Mouse (Mus musculus) liver, adult 2 months (tissue): Measurements from ENCODE around the gene Ppp6r3. TPM values are rescaled to one million over a fixed set of nuclear protein-coding genes. Genes with fewer than 3 reads are reported as not detected.

ENCODE experiments used
- DNase-seq: peaks from one replicate; pipeline ENCODE4 v3.0.0-alpha.2; 2011; ENCODE audit warnings: low read depth, low spot score; ENCODE audit errors: extremely low read depth
- H3K27ac ChIP-seq: fragments of 200-500 bp; replicated peaks from 2 replicates; pipeline ENCODE4 v1.5.1; 2012; ENCODE audit warnings: low read depth, mild to moderate bottlenecking, control low read depth, inconsistent platforms, low read length; ENCODE audit not compliant: insufficient read depth
- H3K27me3 ChIP-seq: fragments of 200-500 bp; 2 replicates; pipeline ENCODE4 v1.6.1; 2012; ENCODE audit warnings: mild to moderate bottlenecking, moderate library complexity, low read length, inconsistent platforms; ENCODE audit not compliant: control insufficient read depth, insufficient read depth
- H3K36me3 ChIP-seq: fragments of 200-500 bp; 2 replicates; pipeline ENCODE4 v1.6.1; 2012; ENCODE audit warnings: low read length, inconsistent platforms; ENCODE audit not compliant: control insufficient read depth, insufficient read depth
- H3K4me1 ChIP-seq: fragments of 200-500 bp; 2 replicates; pipeline ENCODE4 v1.6.1; 2011; ENCODE audit warnings: low read length; ENCODE audit not compliant: control insufficient read depth, insufficient read depth
- H3K4me3 ChIP-seq: fragments of 200-500 bp; 2 replicates; pipeline ENCODE4 v1.5.1; 2011; ENCODE audit warnings: low read depth, mild to moderate bottlenecking, control low read depth, low read length, moderate library complexity; ENCODE audit not compliant: insufficient read depth
- H3K79me2 ChIP-seq: fragments of 200-500 bp; 2 replicates; pipeline ENCODE4 v1.6.1; 2012; ENCODE audit warnings: inconsistent platforms, mild to moderate bottlenecking, low read length, moderate library complexity; ENCODE audit not compliant: control insufficient read depth, insufficient read depth
- H3K9ac ChIP-seq: fragments of 200-500 bp; 2 replicates; pipeline ENCODE4 v1.6.1; 2012; ENCODE audit warnings: low read depth, mild to moderate bottlenecking, control low read depth, inconsistent platforms, low read length
- CTCF ChIP-seq: fragments of 200-500 bp; IDR thresholded peaks from 2 replicates; pipeline ENCODE4 v1.5.1; 2011; ENCODE audit warnings: low read depth, low read length, control low read depth
- POLR2A ChIP-seq: fragments of 200-500 bp; IDR thresholded peaks from 2 replicates; pipeline ENCODE4 v1.6.1; 2011; ENCODE audit warnings: low read length, control low read depth; ENCODE audit not compliant: insufficient read depth; ENCODE audit errors: extremely low read depth
- WGBS: fragments of 180-500 bp; shearing (Covaris S2); methylation state at CpG from one replicate; pipeline ENCODE4 v1.1.7; 2018; 5-methylcytosine and 5-hydroxymethylcytosine counted together
- polyA plus RNA-seq: library from polyadenylated mRNA; depleted of rRNA; stranded (reverse); fragments of >200 nt; gene quantifications from 2 replicates; pipeline ENCODE4 v1.2.3, GENCODE M21; 2012
- total RNA-seq: library from RNA; depleted of rRNA; stranded (reverse); fragments of >200 nt; gene quantifications from 2 replicates; pipeline ENCODE4 v1.2.3, GENCODE M21; 2014

Gene Ppp6r3
- total and polyA plus RNA-seq, 2 experiments: 27.7 to 63.7 TPM

- peaks cover 73% of the 10 kb centered on the region for H3K36me3 ChIP-seq
- no peaks in the 10 kb centered on the region for H3K79me2 ChIP-seq
- DNase-seq: no peak
- TF ChIP-seq CTCF (no peak), POLR2A (no peak)
- H3K9ac ChIP-seq: no peak overlapping the region
- no peak overlapping the region for H3K4me3 ChIP-seq
- no peak overlapping the region for H3K27ac ChIP-seq
- H3K27me3 ChIP-seq: no peaks in the 10 kb centered on the region
- H3K4me1 ChIP-seq: no peaks in the 10 kb centered on the region; the same call in 1 of the 2 replicates
- 95% methylated on average over 3 of the region's 3 CpGs for WGBS
Observed at GRCm38 (mm10) chr19:3459986-3460385, 115.6 kb downstream of the Ppp6r3 start.

GRCm38 (mm10) chr19:3458331-3459099 lies 117.0 kb downstream of the Ppp6r3 start:
- no peaks in the 10 kb centered on the region for H3K27me3 ChIP-seq
- no peaks in the 10 kb centered on the region; the same call in 1 of the 2 replicates for H3K4me1 ChIP-seq
- peak; percentile 20 for DNase-seq
- no peaks in the 10 kb centered on the region for H3K79me2 ChIP-seq
- H3K36me3 ChIP-seq: peaks cover 58% of the 10 kb centered on the region
- no peak overlapping the region for H3K27ac ChIP-seq
- TF ChIP-seq CTCF: no peak
- TF ChIP-seq POLR2A: no peak
- H3K4me3 ChIP-seq: no peak overlapping the region
- no peak overlapping the region for H3K9ac ChIP-seq
- 74% methylated on average over 6 of the region's 6 CpGs for WGBS

DNA sequence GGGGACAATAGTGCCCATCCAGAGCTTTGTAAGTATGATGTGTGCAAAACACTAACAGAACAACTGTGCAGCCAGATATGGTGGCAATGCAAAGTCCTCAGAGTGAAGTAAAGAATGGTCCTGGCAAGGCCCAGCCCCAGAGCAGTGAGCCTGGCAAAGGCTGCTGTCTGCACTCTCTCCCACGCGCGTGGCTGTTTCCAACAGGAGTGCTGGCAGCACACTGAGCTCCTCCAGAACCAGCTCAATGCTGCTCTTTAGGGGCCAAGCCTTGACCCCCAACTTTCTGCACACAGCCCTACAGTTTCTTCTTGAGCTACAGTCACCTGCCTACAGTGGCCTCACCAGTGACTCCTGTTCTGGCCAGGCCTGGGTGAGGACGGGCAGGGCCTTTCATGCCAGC lies 117.8 kb downstream of the Ppp6r3 start:
- Histone ChIP-seq H3K4me1 (no peaks in the 10 kb centered on the region; the same call in 1 of the 2 replicates), H3K27ac (no peak overlapping the region), H3K36me3 (peaks cover 51% of the 10 kb centered on the region), H3K9ac (no peak overlapping the region), H3K4me3 (no peak overlapping the region), H3K27me3 (no peaks in the 10 kb centered on the region), H3K79me2 (no peaks in the 10 kb centered on the region)
- 97% methylated on average over 4 of the region's 4 CpGs for WGBS
- TF ChIP-seq CTCF (no peak), POLR2A (no peak)
- DNase-seq: no peak

- 33% methylated on average over 6 of the region's 6 CpGs for WGBS
- no peak for TF ChIP-seq POLR2A
- no peak for TF ChIP-seq CTCF
- no peak for DNase-seq
- Histone ChIP-seq H3K9ac (no peak overlapping the region), H3K27ac (no peak overlapping the region), H3K4me3 (no peak overlapping the region), H3K4me1 (no peaks in the 10 kb centered on the region), H3K79me2 (no peaks in the 10 kb centered on the region), H3K36me3 (peaks cover 8% of the 10 kb centered on the region), H3K27me3 (no peaks in the 10 kb centered on the region)
Observed at GRCm38 (mm10) chr19:3451649-3452048, 123.9 kb downstream of the Ppp6r3 start.

GRCm38 (mm10) chr19:3451170-3451569 lies 124.4 kb downstream of the Ppp6r3 start:
- Histone ChIP-seq H3K79me2 (no peaks in the 10 kb centered on the region), H3K36me3 (peaks cover 6% of the 10 kb centered on the region), H3K9ac (no peak overlapping the region), H3K27ac (no peak overlapping the region), H3K4me1 (no peaks in the 10 kb centered on the region), H3K27me3 (no peaks in the 10 kb centered on the region), H3K4me3 (no peak overlapping the region)
- DNase-seq: peak; percentile 61
- TF ChIP-seq POLR2A: no peak
- TF ChIP-seq CTCF: peak; percentile 41; the same call in 1 of the 2 replicates
- WGBS: 13% methylated on average over 6 of the region's 6 CpGs

DNA sequence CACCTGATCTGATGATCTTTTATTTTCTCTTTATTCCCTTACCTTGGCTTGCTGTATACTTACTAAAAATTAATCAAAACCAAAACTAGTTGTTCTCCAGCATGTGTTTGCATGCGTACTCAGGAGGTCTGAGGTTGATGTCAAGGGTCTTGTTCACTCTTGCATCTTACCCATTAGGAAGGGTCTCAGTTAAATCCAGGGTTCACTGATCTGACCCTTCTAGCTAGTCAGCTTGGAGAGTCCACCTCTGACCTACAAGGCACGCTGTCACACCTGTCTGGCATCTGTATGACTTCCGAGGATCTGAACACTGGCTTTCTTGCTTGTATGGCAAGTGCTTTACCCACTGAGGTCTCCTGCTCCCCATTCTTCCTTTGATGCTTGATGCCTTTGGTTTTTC lies 124.8 kb downstream of the Ppp6r3 start:
- H3K27ac ChIP-seq: no peak overlapping the region
- DNase-seq: no peak
- 89% methylated on average over 3 of the region's 3 CpGs for WGBS
- no peaks in the 10 kb centered on the region for H3K79me2 ChIP-seq
- no peak for TF ChIP-seq POLR2A
- no peak for TF ChIP-seq CTCF
- no peaks in the 10 kb centered on the region for H3K4me1 ChIP-seq
- H3K27me3 ChIP-seq: no peaks in the 10 kb centered on the region
- no peak overlapping the region for H3K9ac ChIP-seq
- peaks cover 2% of the 10 kb centered on the region; the same call in 1 of the 2 replicates for H3K36me3 ChIP-seq
- no peak overlapping the region for H3K4me3 ChIP-seq
